Mouse (Mus musculus): ENCODE measurements around the gene Ezh1.

The Ezh1 gene

GRCm38 (mm10) chr11:101226065-101226701 lies at the start of gene Ezh1:
TSS of gene Ezh1 (minus strand) at chr11:101226463.
- DNase-seq, result peak; percentile 93

GRCm38 (mm10) chr11:101275309-101275708 lies 49.0 kb upstream of the Ezh1 start:
- no peak for DNase-seq

GRCm38 (mm10) chr11:101272446-101272845 lies 46.2 kb upstream of the Ezh1 start:
- DNase-seq, result no peak

- no peak for DNase-seq
These were observed 43.4 kb upstream of the Ezh1 start for GRCm38 (mm10) chr11:101269577-101270116.

- DNase-seq, result no peak
These were observed 39.6 kb upstream of the Ezh1 start for GRCm38 (mm10) chr11:101265906-101266305.

GRCm38 (mm10) chr11:101264954-101265471 lies 38.8 kb upstream of the Ezh1 start:
- no peak for DNase-seq

- no peak for DNase-seq
These were observed 37.7 kb upstream of the Ezh1 start for GRCm38 (mm10) chr11:101263989-101264280.

GRCm38 (mm10) chr11:101263138-101263988 lies 37.1 kb upstream of the Ezh1 start:
- DNase-seq, result no peak

- no peak for DNase-seq
These were observed 36.2 kb upstream of the Ezh1 start for GRCm38 (mm10) chr11:101262272-101262967.

GRCm38 (mm10) chr11:101260826-101261380 lies 34.6 kb upstream of the Ezh1 start:
- DNase-seq, result no peak

GRCm38 (mm10) chr11:101259948-101260825 lies 33.9 kb upstream of the Ezh1 start, which contains the start of gene Wnk4:
TSS of gene Wnk4 (plus strand) at chr11:101260567.
- DNase-seq, result peak; percentile 56

GRCm38 (mm10) chr11:101259261-101259712 lies 33.0 kb upstream of the Ezh1 start:
- DNase-seq, result no peak

GRCm38 (mm10) chr11:101255826-101256775 lies 29.8 kb upstream of the Ezh1 start:
- no peak for DNase-seq

GRCm38 (mm10) chr11:101253613-101254389 lies 27.5 kb upstream of the Ezh1 start, which contains the start of gene Vps25:
TSS of gene Vps25 (plus strand) at chr11:101253707.
- DNase-seq, result peak; percentile 86

GRCm38 (mm10) chr11:101252941-101253340 lies 26.7 kb upstream of the Ezh1 start:
- DNase-seq, result no peak

GRCm38 (mm10) chr11:101251031-101251430 lies 24.8 kb upstream of the Ezh1 start:
- no peak for DNase-seq

GRCm38 (mm10) chr11:101248258-101248994 lies 22.2 kb upstream of the Ezh1 start:
- DNase-seq, result peak; percentile 59

- DNase-seq, result no peak
These were observed 21.3 kb upstream of the Ezh1 start for GRCm38 (mm10) chr11:101247521-101248030.

- DNase-seq, result no peak
These were observed 20.4 kb upstream of the Ezh1 start for GRCm38 (mm10) chr11:101246702-101247012.

Measured in thymus, postnatal 14 days (tissue).